Mouse (Mus musculus) cerebellum, postnatal 4 days (tissue): ENCODE measurements around the gene Gm45062.

ENCODE experiments used
- DNase-seq, 2 experiments: peaks; one replicate each; pipeline ENCODE4 v3.0.0; 2022; ENCODE audit warnings: low spot score in 2 of 2, mixed read lengths in 1 of 2

The Gm45062 gene

GRCm38 (mm10) chr6:8617369-8617768 is 358.1 kb downstream of the Gm45062 start:
- no peak for DNase-seq

- DNase-seq: no peak
Observed at GRCm38 (mm10) chr6:8619582-8620350, 360.5 kb downstream of the Gm45062 start.

- DNase-seq: no peak
Observed at GRCm38 (mm10) chr6:8623045-8623444, 363.8 kb downstream of the Gm45062 start.

- no peak for DNase-seq
Observed at GRCm38 (mm10) chr6:8628226-8628625, 369.0 kb downstream of the Gm45062 start.

- DNase-seq: no peak
Observed at GRCm38 (mm10) chr6:8628715-8629267, 369.5 kb downstream of the Gm45062 start.

GRCm38 (mm10) chr6:8630531-8630930 is 371.3 kb downstream of the Gm45062 start:
- DNase-seq: no peak

GRCm38 (mm10) chr6:8631362-8631761 is 372.1 kb downstream of the Gm45062 start:
- DNase-seq: no peak

- DNase-seq: no peak
Observed at GRCm38 (mm10) chr6:8631986-8632632, 372.9 kb downstream of the Gm45062 start.

GRCm38 (mm10) chr6:8632701-8633100 is 373.5 kb downstream of the Gm45062 start:
- DNase-seq: no peak

- DNase-seq: no peak
Observed at GRCm38 (mm10) chr6:8638122-8638521, 378.9 kb downstream of the Gm45062 start.

GRCm38 (mm10) chr6:8638899-8639298 is 379.6 kb downstream of the Gm45062 start:
- DNase-seq: no peak

GRCm38 (mm10) chr6:8639526-8639925 is 380.3 kb downstream of the Gm45062 start:
- no peak for DNase-seq

GRCm38 (mm10) chr6:8640863-8641262 is 381.6 kb downstream of the Gm45062 start:
- DNase-seq: no peak

GRCm38 (mm10) chr6:8644703-8645102 is 385.5 kb downstream of the Gm45062 start:
- no peak for DNase-seq

- no peak for DNase-seq
Observed at GRCm38 (mm10) chr6:8645708-8646107, 386.5 kb downstream of the Gm45062 start.
